Mouse (Mus musculus) liver, adult (tissue): ENCODE results near the gene Atf6b.
A peak's percentile ranks its signal among the peaks of the same experiment; 100 is the strongest.

Source experiments
- GATA4 ChIP-seq: IDR thresholded peaks from 2 replicates; pipeline ENCODE4 v1.6.1; 2014; ENCODE audit warnings: mild to moderate bottlenecking, low read length; ENCODE audit not compliant: insufficient replicate concordance

The Atf6b gene

DNA sequence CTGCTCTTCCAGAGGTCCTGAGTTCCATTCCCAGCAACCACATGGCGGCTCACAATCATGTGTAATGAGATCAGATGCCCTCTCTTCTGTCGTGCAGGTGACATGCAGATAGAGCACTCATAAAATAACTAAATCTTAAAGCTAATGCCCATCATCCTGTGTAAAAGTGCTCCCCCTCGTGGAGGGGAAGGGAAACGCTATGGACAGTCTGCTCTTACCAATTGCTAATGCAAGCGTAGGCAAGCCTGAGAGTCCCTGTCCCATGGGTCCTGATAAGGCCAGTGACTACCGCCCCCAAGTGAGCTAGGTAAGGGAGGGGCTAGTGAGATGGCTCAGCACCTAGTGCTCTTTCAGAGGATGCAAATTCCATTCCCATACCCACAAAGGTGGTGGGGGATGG is 27.9 kb upstream of the Atf6b start:
- no peak for TF ChIP-seq GATA4

DNA sequence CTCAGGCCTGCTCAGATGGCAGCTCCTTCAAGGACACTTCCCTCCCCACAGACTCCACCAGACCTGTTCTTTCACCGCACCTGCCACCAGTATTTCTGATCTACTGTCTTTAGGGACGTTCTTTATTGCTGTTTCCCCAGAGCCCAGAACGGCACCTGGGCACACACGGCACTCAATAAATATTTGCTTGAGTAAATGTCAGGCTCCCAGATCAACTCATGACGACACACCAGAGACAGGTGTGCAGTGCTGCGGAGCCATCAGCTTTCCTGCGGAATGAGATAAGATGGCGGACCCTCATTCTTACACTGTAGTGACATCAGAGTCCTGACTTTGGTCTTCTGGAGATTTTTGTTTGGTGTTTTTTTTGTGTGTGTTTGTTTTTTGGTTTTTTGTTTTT is 25.9 kb upstream of the Atf6b start:
- no peak for TF ChIP-seq GATA4

GRCm38 (mm10) chr17:34623161-34623560 is 23.8 kb upstream of the Atf6b start:
- no peak for TF ChIP-seq GATA4

DNA sequence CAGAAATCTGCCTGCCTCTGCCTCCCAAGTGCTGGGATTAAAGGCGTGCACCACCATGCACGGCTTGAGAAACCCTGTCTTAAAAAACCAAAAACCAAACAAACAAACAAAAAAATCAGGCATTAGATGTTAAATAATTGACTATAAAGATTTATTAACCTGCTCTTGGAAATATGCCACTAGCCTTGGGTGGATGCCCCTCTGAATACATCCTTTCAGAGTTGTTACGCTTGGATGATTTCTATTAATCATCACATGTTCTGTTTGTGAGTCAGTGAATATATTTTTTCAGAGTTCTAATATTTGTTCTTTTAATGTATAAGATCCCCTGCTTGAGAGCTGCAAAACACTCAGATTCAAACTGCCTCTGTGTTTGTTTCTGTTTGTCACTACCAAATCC is 22.0 kb upstream of the Atf6b start:
- no peak for TF ChIP-seq GATA4

GRCm38 (mm10) chr17:34626062-34626772 is 20.7 kb upstream of the Atf6b start:
- no peak for TF ChIP-seq GATA4

DNA sequence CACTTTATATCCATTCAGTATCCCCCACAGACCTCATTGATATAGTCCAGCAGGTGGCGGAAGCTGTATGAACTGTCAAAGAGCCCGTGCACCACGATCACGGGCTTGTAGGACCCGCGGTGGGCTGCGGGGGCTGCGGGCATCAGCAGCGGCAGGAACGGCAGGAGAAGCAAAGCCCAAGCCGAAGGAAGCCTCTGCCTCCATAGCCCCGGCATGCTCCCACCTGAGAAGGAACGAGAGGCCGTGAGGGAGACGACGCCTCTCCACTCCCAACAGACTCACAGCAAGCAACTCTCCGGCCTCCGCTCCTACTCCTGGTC is 20.2 kb upstream of the Atf6b start:
- TF ChIP-seq GATA4 = no peak

- peak; percentile 52; the same call in 1 of the 2 replicates for TF ChIP-seq GATA4
These were observed 19.6 kb upstream of the Atf6b start for GRCm38 (mm10) chr17:34627093-34627942.

GRCm38 (mm10) chr17:34627943-34628643 is 18.9 kb upstream of the Atf6b start, which contains the start of gene Ppt2:
Gene Ppt2 (minus strand): TSS chr17:34628510.
- TF ChIP-seq GATA4 = no peak

- TF ChIP-seq GATA4 = no peak
These were observed 18.3 kb upstream of the Atf6b start for GRCm38 (mm10) chr17:34628644-34628967.

GRCm38 (mm10) chr17:34629221-34629751 is 17.7 kb upstream of the Atf6b start, which contains the start of gene Prrt1:
Gene Prrt1 (plus strand): TSS chr17:34629533.
- TF ChIP-seq GATA4 = no peak

- no peak for TF ChIP-seq GATA4
These were observed 16.9 kb upstream of the Atf6b start for GRCm38 (mm10) chr17:34629796-34630603.

DNA sequence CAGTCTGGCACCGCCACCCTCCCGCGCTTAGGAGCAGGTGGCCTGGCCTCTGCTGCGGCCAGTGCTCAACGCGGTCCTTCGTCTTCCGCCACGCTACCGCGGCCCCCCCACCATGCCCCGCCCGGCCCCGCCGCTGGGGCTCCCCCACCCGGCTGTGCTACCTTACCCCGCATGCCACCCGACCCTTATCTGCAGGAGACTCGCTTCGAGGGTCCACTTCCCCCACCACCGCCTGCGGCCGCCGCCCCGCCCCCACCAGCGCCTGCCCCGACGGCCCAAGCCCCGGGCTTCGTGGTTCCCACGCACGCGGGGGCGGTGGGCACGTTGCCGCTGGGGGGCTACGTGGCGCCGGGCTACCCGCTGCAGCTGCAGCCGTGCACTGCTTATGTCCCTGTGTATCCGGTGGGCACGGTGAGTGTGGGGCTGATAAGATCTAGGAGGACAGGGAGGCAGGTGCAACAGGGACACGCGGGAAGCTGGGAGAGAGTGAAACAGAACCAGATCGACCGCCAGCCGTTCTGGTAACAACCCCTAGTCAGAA is 16.1 kb upstream of the Atf6b start:
- TF ChIP-seq GATA4 = no peak

- TF ChIP-seq GATA4 = no peak
These were observed 15.3 kb upstream of the Atf6b start for GRCm38 (mm10) chr17:34631647-34632046.

DNA sequence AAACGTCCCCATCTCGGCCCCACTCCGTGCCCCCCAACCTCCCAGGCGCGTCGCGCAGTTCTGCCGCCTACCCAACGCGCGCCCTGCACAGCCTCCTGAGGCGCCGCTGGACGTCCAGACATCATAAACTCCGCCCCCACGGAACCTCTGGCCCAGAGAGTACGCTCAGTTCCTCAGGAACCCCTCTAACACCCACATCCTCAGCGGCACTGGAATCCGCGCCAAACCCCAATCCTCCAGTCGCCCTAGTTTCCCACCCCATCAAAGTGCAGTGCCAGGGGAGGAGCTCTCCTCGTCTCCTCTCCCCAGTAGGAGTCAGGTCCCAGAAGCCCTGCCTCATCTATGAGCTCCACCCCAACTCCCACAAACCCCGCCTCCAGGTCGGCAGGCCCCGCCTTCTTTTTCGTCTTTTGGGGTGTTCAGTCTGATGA is 14.7 kb upstream of the Atf6b start:
- no peak; the same call in 1 of the 2 replicates for TF ChIP-seq GATA4
